Mouse (Mus musculus): ENCODE measurements around the gene Tinagl1. TPM values are rescaled to one million over a fixed set of nuclear protein-coding genes. Genes with fewer than 3 reads are reported as not detected.
A peak's percentile ranks its signal among the peaks of the same experiment; 100 is the strongest.

Gene Tinagl1
- total RNA-seq, 1 experiment, result 43.7 TPM

- DNase-seq (ENCODE audit: low read depth, low spot score), result no peak
- Histone ChIP-seq H3K4me1 (ENCODE audit: control insufficient read depth in 2 of 2, insufficient read depth in 2 of 2, low read length in 2 of 2, poor library complexity in 1 of 2) (no peaks in the 10 kb centered on the region), H3K9ac (ENCODE audit: insufficient read depth, low read depth, low read length, poor library complexity, severe bottlenecking) (no peak overlapping the region), H3K4me3 (ENCODE audit: insufficient read depth in 1 of 2, low read depth in 1 of 2, low read length in 2 of 2, poor library complexity in 1 of 2, severe bottlenecking in 1 of 2) (no peak overlapping the region), H3K36me3 (ENCODE audit: control insufficient read depth, insufficient read depth, low read length, poor library complexity, severe bottlenecking) (no peaks in the 10 kb centered on the region), H3K27ac (ENCODE audit: insufficient read depth, low read depth, low read length, poor library complexity, severe bottlenecking) (no peak overlapping the region), H3K9me3 (ENCODE audit: control insufficient read depth, insufficient read depth, low read depth, low read length) (no peaks in the 10 kb centered on the region)
- in situ Hi-C loops (cut with MboI; ENCODE audit: low sequenced_read_pairs in 2 of 2, unreplicated experiment in 2 of 2), result no loop called here
- TF ChIP-seq MAFK (IDR thresholded peaks at IDR 0.05; ENCODE audit: insufficient read depth, low read depth, low read length) (no peak), CHD2 (IDR thresholded peaks at IDR 0.05; ENCODE audit: low read depth, low read length) (no peak), ZC3H11A (IDR thresholded peaks at IDR 0.05; ENCODE audit: borderline replicate concordance, low read depth, low read length) (no peak), ZNF384 (IDR thresholded peaks at IDR 0.05; ENCODE audit: low read depth, low read length) (no peak), HCFC1 (IDR thresholded peaks at IDR 0.05; ENCODE audit: borderline replicate concordance, insufficient read depth, low read length) (no peak)
Measured at GRCm38 (mm10) chr4:130189606-130190005, 14.7 kb upstream of the Tinagl1 start.

DNA sequence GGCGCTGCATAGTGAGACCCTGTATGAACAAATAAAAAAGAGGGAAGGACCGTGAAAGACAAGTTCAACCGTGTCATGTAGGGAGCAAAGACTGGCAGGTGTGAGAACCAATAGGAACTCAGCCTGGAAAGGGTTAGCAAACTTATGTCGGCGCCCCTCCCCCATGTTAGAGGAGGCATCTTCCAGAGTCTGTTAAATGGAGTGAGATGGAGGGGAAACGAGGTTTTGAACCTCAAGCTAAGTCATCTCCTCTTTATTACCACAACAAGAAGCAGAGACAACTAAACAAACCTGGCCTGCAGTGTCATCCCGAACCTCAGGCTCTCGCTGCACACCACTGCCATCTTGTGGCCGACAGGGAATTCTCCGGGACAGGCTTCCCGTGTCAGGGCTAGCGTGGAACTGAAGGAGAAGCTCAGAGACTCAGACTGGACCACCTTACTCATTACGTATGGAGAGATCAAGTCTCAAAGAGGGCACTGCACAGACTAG lies 13.9 kb upstream of the Tinagl1 start:
- H3K4me3 ChIP-seq (ENCODE audit: insufficient read depth in 1 of 2, low read depth in 1 of 2, low read length in 2 of 2, poor library complexity in 1 of 2, severe bottlenecking in 1 of 2), result peak overlapping the region; percentile 6 to 52; a peak in 3 of 4 replicates

DNA sequence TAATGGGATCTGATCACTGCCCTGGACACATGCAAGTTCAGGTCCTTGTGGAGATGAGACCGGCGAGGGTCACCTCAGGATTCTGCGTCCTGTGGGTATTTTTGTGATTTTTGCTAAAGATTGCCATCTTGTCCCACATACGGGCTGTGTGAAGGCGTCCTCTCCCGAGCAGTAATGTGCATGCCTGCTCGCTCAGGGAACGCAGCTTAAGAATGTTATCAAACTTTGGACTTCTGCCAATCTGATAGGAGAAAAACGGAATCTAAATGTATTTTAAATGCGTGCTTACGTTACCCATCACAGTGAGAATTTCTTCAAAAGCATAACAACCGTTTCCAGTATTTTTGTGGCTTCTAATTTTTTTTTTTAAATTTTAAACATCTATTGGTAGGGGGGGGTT lies 12.0 kb upstream of the Tinagl1 start:
- TF ChIP-seq CHD2 (IDR thresholded peaks at IDR 0.05; ENCODE audit: low read depth, low read length) (no peak), HCFC1 (IDR thresholded peaks at IDR 0.05; ENCODE audit: borderline replicate concordance, insufficient read depth, low read length) (no peak), MAFK (IDR thresholded peaks at IDR 0.05; ENCODE audit: insufficient read depth, low read depth, low read length) (no peak), ZC3H11A (IDR thresholded peaks at IDR 0.05; ENCODE audit: borderline replicate concordance, low read depth, low read length) (no peak), ZNF384 (IDR thresholded peaks at IDR 0.05; ENCODE audit: low read depth, low read length) (no peak)
- peaks cover 0 to 2% of the 10 kb centered on the region in 2 experiments; a peak in 1 of 4 replicates for H3K4me1 ChIP-seq (ENCODE audit: control insufficient read depth in 2 of 2, insufficient read depth in 2 of 2, low read length in 2 of 2, poor library complexity in 1 of 2)
- DNase-seq (ENCODE audit: low read depth, low spot score), result no peak
- H3K27ac ChIP-seq (ENCODE audit: insufficient read depth, low read depth, low read length, poor library complexity, severe bottlenecking), result no peak overlapping the region
- no peaks in the 10 kb centered on the region for H3K36me3 ChIP-seq (ENCODE audit: control insufficient read depth, insufficient read depth, low read length, poor library complexity, severe bottlenecking)
- no peak overlapping the region for H3K4me3 ChIP-seq (ENCODE audit: insufficient read depth in 1 of 2, low read depth in 1 of 2, low read length in 2 of 2, poor library complexity in 1 of 2, severe bottlenecking in 1 of 2)
- H3K9me3 ChIP-seq (ENCODE audit: control insufficient read depth, insufficient read depth, low read depth, low read length), result no peaks in the 10 kb centered on the region
- in situ Hi-C loops (cut with MboI; ENCODE audit: low sequenced_read_pairs in 2 of 2, unreplicated experiment in 2 of 2), result no loop called here
- no peak overlapping the region for H3K9ac ChIP-seq (ENCODE audit: insufficient read depth, low read depth, low read length, poor library complexity, severe bottlenecking)

More for the DNA sequence above, 13.9 kb upstream of the Tinagl1 start:
- DNase-seq (ENCODE audit: low read depth, low spot score), result peak; percentile 75
- no peak overlapping the region for H3K27ac ChIP-seq (ENCODE audit: insufficient read depth, low read depth, low read length, poor library complexity, severe bottlenecking)
- no peaks in the 10 kb centered on the region for H3K4me1 ChIP-seq (ENCODE audit: control insufficient read depth in 2 of 2, insufficient read depth in 2 of 2, low read length in 2 of 2, poor library complexity in 1 of 2)
- no peak overlapping the region for H3K9ac ChIP-seq (ENCODE audit: insufficient read depth, low read depth, low read length, poor library complexity, severe bottlenecking)
- TF ChIP-seq MAFK (IDR thresholded peaks at IDR 0.05; ENCODE audit: insufficient read depth, low read depth, low read length), result peak; percentile 37; the same call in 1 of the 2 replicates
- no peak for TF ChIP-seq HCFC1 (IDR thresholded peaks at IDR 0.05; ENCODE audit: borderline replicate concordance, insufficient read depth, low read length)
- TF ChIP-seq ZNF384 (IDR thresholded peaks at IDR 0.05; ENCODE audit: low read depth, low read length), result 0 out of 2 replicates have a peak, but pooled peaks have one; percentile 16
- peak; percentile 51; the same call in 1 of the 2 replicates for TF ChIP-seq CHD2 (IDR thresholded peaks at IDR 0.05; ENCODE audit: low read depth, low read length)
- peak; percentile 91; the same call in 1 of the 2 replicates for TF ChIP-seq ZC3H11A (IDR thresholded peaks at IDR 0.05; ENCODE audit: borderline replicate concordance, low read depth, low read length)
- H3K36me3 ChIP-seq (ENCODE audit: control insufficient read depth, insufficient read depth, low read length, poor library complexity, severe bottlenecking), result no peaks in the 10 kb centered on the region
- no peaks in the 10 kb centered on the region for H3K9me3 ChIP-seq (ENCODE audit: control insufficient read depth, insufficient read depth, low read depth, low read length)
- in situ Hi-C loops (cut with MboI; ENCODE audit: low sequenced_read_pairs in 2 of 2, unreplicated experiment in 2 of 2), result no loop called here

- peaks cover 0 to 2% of the 10 kb centered on the region in 2 experiments; a peak in 1 of 4 replicates for H3K4me1 ChIP-seq (ENCODE audit: control insufficient read depth in 2 of 2, insufficient read depth in 2 of 2, low read length in 2 of 2, poor library complexity in 1 of 2)
- no peak for TF ChIP-seq CHD2 (IDR thresholded peaks at IDR 0.05; ENCODE audit: low read depth, low read length)
- no peak for TF ChIP-seq ZNF384 (IDR thresholded peaks at IDR 0.05; ENCODE audit: low read depth, low read length)
- TF ChIP-seq HCFC1 (IDR thresholded peaks at IDR 0.05; ENCODE audit: borderline replicate concordance, insufficient read depth, low read length), result no peak
- TF ChIP-seq MAFK (IDR thresholded peaks at IDR 0.05; ENCODE audit: insufficient read depth, low read depth, low read length), result no peak
- no peak for TF ChIP-seq ZC3H11A (IDR thresholded peaks at IDR 0.05; ENCODE audit: borderline replicate concordance, low read depth, low read length)
- DNase-seq (ENCODE audit: low read depth, low spot score), result no peak
- H3K36me3 ChIP-seq (ENCODE audit: control insufficient read depth, insufficient read depth, low read length, poor library complexity, severe bottlenecking), result no peaks in the 10 kb centered on the region
- H3K9ac ChIP-seq (ENCODE audit: insufficient read depth, low read depth, low read length, poor library complexity, severe bottlenecking), result no peak overlapping the region
- H3K27ac ChIP-seq (ENCODE audit: insufficient read depth, low read depth, low read length, poor library complexity, severe bottlenecking), result no peak overlapping the region
- H3K9me3 ChIP-seq (ENCODE audit: control insufficient read depth, insufficient read depth, low read depth, low read length), result no peaks in the 10 kb centered on the region
- in situ Hi-C loops (cut with MboI; ENCODE audit: low sequenced_read_pairs in 2 of 2, unreplicated experiment in 2 of 2), result no loop called here
- H3K4me3 ChIP-seq (ENCODE audit: insufficient read depth in 1 of 2, low read depth in 1 of 2, low read length in 2 of 2, poor library complexity in 1 of 2, severe bottlenecking in 1 of 2), result no peak overlapping the region
Measured at GRCm38 (mm10) chr4:130186450-130186849, 11.5 kb upstream of the Tinagl1 start.
